Mouse (Mus musculus) embryonic facial prominence, embryonic 14.5 days (tissue): ENCODE measurements around the gene Pacsin2. TPM values are rescaled to one million over a fixed set of nuclear protein-coding genes. Genes with fewer than 3 reads are reported as not detected.

Source experiments
- ATAC-seq: fragments of 200-750 bp; cut with Nextera tagmentation; 2 replicates; pipeline ENCODE4 v1.8.0; 2017; ENCODE audit warnings: low read depth, moderate number of reproducible peaks, moderate TSS enrichment
- DNase-seq: peaks from one replicate; pipeline ENCODE4 v3.0.0-alpha.2; 2015; ENCODE audit warnings: low spot score
- H3K27ac ChIP-seq: fragments of 300-500 bp; sonication (generic); replicated peaks from 2 replicates; pipeline ENCODE4 v1.5.1; 2014; ENCODE audit warnings: low read depth, mild to moderate bottlenecking, low read length, moderate library complexity
- H3K27me3 ChIP-seq: fragments of 300-500 bp; sonication (generic); replicated peaks from 2 replicates; pipeline ENCODE4 v1.6.1; 2014; ENCODE audit warnings: low read length; ENCODE audit not compliant: control insufficient read depth, insufficient read depth
- H3K36me3 ChIP-seq: fragments of 300-500 bp; sonication (generic); 2 replicates; pipeline ENCODE4 v1.6.1; 2014; ENCODE audit warnings: low read length, mixed read lengths; ENCODE audit not compliant: control insufficient read depth, insufficient read depth
- H3K4me1 ChIP-seq: fragments of 300-500 bp; sonication (generic); 2 replicates; pipeline ENCODE4 v1.6.1; 2014; ENCODE audit warnings: antibody characterized with exemption, low read length; ENCODE audit not compliant: control insufficient read depth, insufficient read depth
- H3K4me2 ChIP-seq: fragments of 300-500 bp; sonication (generic); 2 replicates; pipeline ENCODE4 v1.6.1; 2014; ENCODE audit warnings: low read depth, mild to moderate bottlenecking, low read length, moderate library complexity, mixed read lengths
- H3K4me3 ChIP-seq: fragments of 300-500 bp; sonication (generic); 2 replicates; pipeline ENCODE4 v1.5.1; 2014; ENCODE audit warnings: low read depth, mild to moderate bottlenecking, low read length
- H3K9ac ChIP-seq: fragments of 300-500 bp; sonication (generic); 2 replicates; pipeline ENCODE4 v1.6.1; 2014; ENCODE audit warnings: low read depth, mild to moderate bottlenecking, low read length, moderate library complexity, mixed read lengths
- H3K9me3 ChIP-seq: fragments of 300-500 bp; sonication (generic); 2 replicates; pipeline ENCODE4 v1.6.1; 2016; ENCODE audit warnings: low read length; ENCODE audit not compliant: control insufficient read depth
- WGBS: fragments of 180-500 bp; shearing (Covaris S2); extraction: QIAGEN DNeasy Blood & Tissue Kit; methylation state at CpG from one replicate; pipeline ENCODE4 v1.1.7; 2014; 5-methylcytosine and 5-hydroxymethylcytosine counted together
- polyA plus RNA-seq: library from polyadenylated mRNA; unstranded; fragments of >200 nt; fragmentation: Nextera tagmentation; extraction: Ambion mirVana; gene quantifications from 2 replicates; pipeline ENCODE4 v1.2.1, GENCODE M21; 2014

Pacsin2 gene
- polyA plus RNA-seq, 1 experiment from 2014 or later, result 49.3 TPM

DNA sequence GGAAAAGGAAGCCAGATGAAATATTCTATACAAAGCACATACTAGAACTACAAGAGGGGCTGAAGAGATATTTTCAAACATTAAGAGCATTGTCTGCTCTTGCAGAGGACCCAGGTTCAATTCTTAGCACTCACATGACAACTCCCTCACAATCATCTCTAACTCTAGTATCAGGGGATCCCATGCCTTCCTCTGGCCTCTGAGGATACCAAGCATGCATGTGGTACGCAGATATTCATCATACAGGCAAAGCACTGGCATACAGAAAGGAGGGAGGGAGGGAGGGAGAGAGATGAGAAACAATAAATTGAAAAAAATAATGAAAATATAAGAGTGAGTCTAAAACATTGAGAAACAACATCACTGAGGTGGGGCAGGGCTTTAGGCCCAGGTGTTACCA lies 35.8 kb downstream of the Pacsin2 start:
- WGBS, result 91% methylated on average over 1 of the region's 1 CpGs
- H3K36me3 ChIP-seq, result no peaks in the 10 kb centered on the region
- no peak overlapping the region for H3K4me3 ChIP-seq
- no peak for DNase-seq
- H3K9ac ChIP-seq, result no peak overlapping the region
- no peaks in the 10 kb centered on the region for H3K27me3 ChIP-seq
- no peaks in the 10 kb centered on the region for H3K9me3 ChIP-seq
- H3K4me1 ChIP-seq, result peaks cover 18% of the 10 kb centered on the region
- H3K4me2 ChIP-seq, result no peak overlapping the region
- H3K27ac ChIP-seq, result no peak overlapping the region
- ATAC-seq, result no peak

GRCm38 (mm10) chr15:83427294-83428163 lies 36.9 kb downstream of the Pacsin2 start:
- 73% methylated on average over 9 of the region's 9 CpGs for WGBS

GRCm38 (mm10) chr15:83425794-83426193 lies 38.6 kb downstream of the Pacsin2 start:
- peak; percentile 55 for DNase-seq
- Histone ChIP-seq H3K27ac (no peak overlapping the region; the same call in 1 of the 2 replicates), H3K27me3 (no peaks in the 10 kb centered on the region), H3K4me1 (0 out of 2 replicates have a peak, but pooled peaks cover 10% of the 10 kb centered on the region), H3K9ac (no peak overlapping the region), H3K36me3 (no peaks in the 10 kb centered on the region), H3K4me2 (no peak overlapping the region), H3K9me3 (no peaks in the 10 kb centered on the region), H3K4me3 (no peak overlapping the region)
- ATAC-seq, result no peak; the same call in 1 of the 2 replicates
- 29% methylated on average over 5 of the region's 5 CpGs for WGBS

More at GRCm38 (mm10) chr15:83427294-83428163, 36.9 kb downstream of the Pacsin2 start:
- peaks cover 11% of the 10 kb centered on the region for H3K4me1 ChIP-seq
- ATAC-seq, result no peak
- no peak overlapping the region for H3K27ac ChIP-seq
- H3K9me3 ChIP-seq, result no peaks in the 10 kb centered on the region
- no peak overlapping the region for H3K4me3 ChIP-seq
- H3K9ac ChIP-seq, result no peak overlapping the region
- H3K36me3 ChIP-seq, result no peaks in the 10 kb centered on the region
- no peaks in the 10 kb centered on the region for H3K27me3 ChIP-seq
- DNase-seq, result no peak
- no peak overlapping the region for H3K4me2 ChIP-seq

DNA sequence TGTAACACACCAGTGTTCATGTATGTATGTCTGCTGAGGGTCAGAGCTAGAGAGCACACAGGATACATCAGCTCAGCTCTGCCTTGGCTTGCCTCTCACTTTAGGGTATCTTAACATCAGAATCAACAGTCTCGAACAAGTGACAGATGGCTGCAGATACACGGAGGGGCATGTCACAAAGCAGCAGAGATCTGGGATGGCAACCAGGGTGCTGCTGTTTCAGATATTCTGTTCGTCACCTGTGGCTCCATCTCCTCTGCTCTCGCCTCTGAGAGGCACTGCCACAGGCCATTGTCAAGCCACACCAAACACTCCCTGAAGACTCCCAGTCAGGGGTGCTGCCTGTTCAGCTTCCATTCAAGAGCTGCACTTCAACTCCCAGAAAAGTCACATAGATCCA lies 39.1 kb downstream of the Pacsin2 start:
- ATAC-seq, result no peak
- Histone ChIP-seq H3K9ac (no peak overlapping the region), H3K9me3 (no peaks in the 10 kb centered on the region), H3K27me3 (no peaks in the 10 kb centered on the region), H3K27ac (no peak overlapping the region; the same call in 1 of the 2 replicates), H3K4me1 (0 out of 2 replicates have a peak, but pooled peaks cover 10% of the 10 kb centered on the region), H3K4me3 (no peak overlapping the region), H3K36me3 (no peaks in the 10 kb centered on the region), H3K4me2 (no peak overlapping the region)
- DNase-seq, result no peak
- WGBS, result 52% methylated on average over 4 of the region's 4 CpGs

DNA sequence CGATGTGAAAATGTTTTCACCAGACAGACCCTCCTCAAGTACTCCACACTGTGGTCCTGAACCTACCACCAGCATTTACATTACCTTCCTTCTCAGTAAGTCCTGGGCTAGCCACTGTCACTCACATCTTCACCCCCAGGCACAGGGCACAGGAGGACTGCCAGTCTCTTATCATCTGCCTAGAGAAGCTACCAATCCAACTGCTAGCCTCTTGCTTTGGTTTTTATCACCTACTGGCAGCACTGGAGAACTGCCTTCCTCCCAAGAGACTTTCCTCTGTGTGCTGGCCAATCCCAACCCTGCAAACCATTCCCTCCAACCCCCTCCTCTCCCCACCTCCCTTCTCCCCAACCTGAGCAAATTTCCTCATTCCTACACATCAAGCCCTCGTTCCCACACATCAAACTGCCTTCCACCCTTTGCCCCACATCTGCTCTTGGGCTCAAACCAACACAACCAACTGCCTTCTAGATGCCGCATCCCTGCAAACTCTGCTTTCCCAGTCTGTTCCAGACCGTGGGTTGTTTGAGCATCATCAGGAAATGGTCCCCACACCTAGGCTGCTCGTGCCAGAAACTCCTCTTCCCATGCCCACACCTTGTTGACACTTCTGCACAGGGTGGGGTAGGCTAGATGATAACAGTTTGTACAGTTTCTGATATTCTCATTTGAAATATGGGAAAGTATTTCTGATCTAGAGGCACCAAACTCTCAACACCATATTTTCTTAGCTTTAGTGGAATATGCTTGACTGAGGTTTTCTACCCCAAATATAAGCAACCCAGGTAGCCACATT lies 40.6 kb downstream of the Pacsin2 start:
- Histone ChIP-seq H3K9me3 (no peaks in the 10 kb centered on the region), H3K36me3 (no peaks in the 10 kb centered on the region), H3K4me3 (no peak overlapping the region), H3K4me1 (0 out of 2 replicates have a peak, but pooled peaks cover 10% of the 10 kb centered on the region), H3K27me3 (no peaks in the 10 kb centered on the region), H3K4me2 (no peak overlapping the region), H3K9ac (no peak overlapping the region), H3K27ac (no peak overlapping the region)
- DNase-seq, result no peak
- ATAC-seq, result no peak
- WGBS, result 67% methylated on average over 5 of the region's 5 CpGs

GRCm38 (mm10) chr15:83422299-83422981 lies 42.0 kb downstream of the Pacsin2 start:
- Histone ChIP-seq H3K27me3 (no peaks in the 10 kb centered on the region), H3K36me3 (no peaks in the 10 kb centered on the region), H3K9ac (no peak overlapping the region), H3K27ac (no peak overlapping the region), H3K9me3 (no peaks in the 10 kb centered on the region), H3K4me3 (no peak overlapping the region), H3K4me2 (no peak overlapping the region), H3K4me1 (0 out of 2 replicates have a peak, but pooled peaks cover 5% of the 10 kb centered on the region)
- ATAC-seq (no peak), DNase-seq (no peak)
- 90% methylated on average over 15 of the region's 15 CpGs for WGBS

DNA sequence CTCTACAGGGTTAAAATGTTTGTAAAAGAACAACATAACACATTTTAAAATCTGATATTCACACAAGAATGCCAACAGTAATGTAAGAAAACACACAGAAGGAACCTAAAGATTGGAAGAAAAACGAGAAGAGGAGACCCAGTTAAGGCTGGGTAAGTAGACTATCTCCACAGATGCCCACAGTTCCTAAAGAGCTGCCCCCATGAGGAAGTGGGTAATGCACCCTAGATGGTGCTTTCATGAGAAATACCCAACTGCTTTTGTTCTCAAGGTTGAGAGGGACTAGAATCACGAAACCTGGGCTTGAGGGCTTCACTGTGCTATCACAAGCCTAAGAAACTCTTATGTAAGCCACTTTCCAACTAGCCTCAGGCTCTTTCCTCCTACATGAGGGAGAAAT lies 44.8 kb downstream of the Pacsin2 start:
- H3K4me3 ChIP-seq, result no peak overlapping the region
- no peaks in the 10 kb centered on the region for H3K4me1 ChIP-seq
- H3K27ac ChIP-seq, result no peak overlapping the region
- no peak overlapping the region for H3K9ac ChIP-seq
- no peaks in the 10 kb centered on the region for H3K9me3 ChIP-seq
- WGBS, result 70% methylated on average over 2 of the region's 2 CpGs
- ATAC-seq, result no peak
- no peak overlapping the region for H3K4me2 ChIP-seq
- no peak for DNase-seq
- H3K27me3 ChIP-seq, result no peaks in the 10 kb centered on the region
- no peaks in the 10 kb centered on the region for H3K36me3 ChIP-seq

GRCm38 (mm10) chr15:83418685-83419084 lies 45.7 kb downstream of the Pacsin2 start:
- Histone ChIP-seq H3K27me3 (no peaks in the 10 kb centered on the region), H3K4me2 (no peak overlapping the region), H3K4me1 (no peaks in the 10 kb centered on the region), H3K9me3 (no peaks in the 10 kb centered on the region), H3K4me3 (no peak overlapping the region), H3K36me3 (no peaks in the 10 kb centered on the region), H3K27ac (no peak overlapping the region), H3K9ac (no peak overlapping the region)
- ATAC-seq (no peak), DNase-seq (no peak)
